Mouse (Mus musculus): ENCODE data around the gene Pxk.
"Not testable (repeated sequence)": the region's sequence is repeated elsewhere in the genome, so short reads cannot be mapped to it uniquely, and the experiment has no call there.

Pxk gene

GRCm38 (mm10) chr14:8101886-8102285, 3.9 kb downstream of the Pxk start:
- no peak for DNase-seq (ENCODE audit: low read depth, low spot score)

- DNase-seq (ENCODE audit: low read depth, low spot score) = no peak
Observed at GRCm38 (mm10) chr14:8102676-8103075, 4.7 kb downstream of the Pxk start.

GRCm38 (mm10) chr14:8108047-8108446, 10.0 kb downstream of the Pxk start:
- no peak for DNase-seq (ENCODE audit: low read depth, low spot score)

GRCm38 (mm10) chr14:8108976-8109375, 11.0 kb downstream of the Pxk start:
- no peak for DNase-seq (ENCODE audit: low read depth, low spot score)

GRCm38 (mm10) chr14:8111545-8111944, 13.5 kb downstream of the Pxk start:
- DNase-seq (ENCODE audit: low read depth, low spot score) = no peak

GRCm38 (mm10) chr14:8112036-8112435, 14.0 kb downstream of the Pxk start:
- DNase-seq (ENCODE audit: low read depth, low spot score) = no peak

- no peak for DNase-seq (ENCODE audit: low read depth, low spot score)
Observed at GRCm38 (mm10) chr14:8113616-8114015, 15.6 kb downstream of the Pxk start.

GRCm38 (mm10) chr14:8114306-8114705, 16.3 kb downstream of the Pxk start:
- DNase-seq (ENCODE audit: low read depth, low spot score) = no peak

GRCm38 (mm10) chr14:8114756-8115155, 16.7 kb downstream of the Pxk start:
- DNase-seq (ENCODE audit: low read depth, low spot score) = no peak

GRCm38 (mm10) chr14:8115772-8116171, 17.8 kb downstream of the Pxk start:
- no peak for DNase-seq (ENCODE audit: low read depth, low spot score)

- DNase-seq (ENCODE audit: low read depth, low spot score) = no peak
Observed at GRCm38 (mm10) chr14:8117371-8117770, 19.4 kb downstream of the Pxk start.

GRCm38 (mm10) chr14:8119454-8119853, 21.4 kb downstream of the Pxk start:
- no peak for DNase-seq (ENCODE audit: low read depth, low spot score)

GRCm38 (mm10) chr14:8119904-8120303, 21.9 kb downstream of the Pxk start:
- no peak for DNase-seq (ENCODE audit: low read depth, low spot score)

GRCm38 (mm10) chr14:8123141-8123540, 25.1 kb downstream of the Pxk start:
- no peak for DNase-seq (ENCODE audit: low read depth, low spot score)

- DNase-seq (ENCODE audit: low read depth, low spot score) = not testable (repeated sequence)
Observed at GRCm38 (mm10) chr14:8123611-8124010, 25.6 kb downstream of the Pxk start.

GRCm38 (mm10) chr14:8124046-8124881, 26.3 kb downstream of the Pxk start:
- no peak for DNase-seq (ENCODE audit: low read depth, low spot score)

GRCm38 (mm10) chr14:8127971-8128370, 30.0 kb downstream of the Pxk start:
- DNase-seq (ENCODE audit: low read depth, low spot score) = no peak

- DNase-seq (ENCODE audit: low read depth, low spot score) = no peak
Observed at GRCm38 (mm10) chr14:8132789-8133188, 34.8 kb downstream of the Pxk start.

GRCm38 (mm10) chr14:8134234-8134633, 36.2 kb downstream of the Pxk start:
- no peak for DNase-seq (ENCODE audit: low read depth, low spot score)

GRCm38 (mm10) chr14:8135130-8135529, 37.1 kb downstream of the Pxk start:
- DNase-seq (ENCODE audit: low read depth, low spot score) = no peak

- DNase-seq (ENCODE audit: low read depth, low spot score) = no peak
Observed at GRCm38 (mm10) chr14:8139724-8140710, 42.0 kb downstream of the Pxk start.

GRCm38 (mm10) chr14:8141131-8141530, 43.1 kb downstream of the Pxk start:
- DNase-seq (ENCODE audit: low read depth, low spot score) = no peak
